Mouse (Mus musculus): Measurements from ENCODE around the gene Ceacam20. TPM values are rescaled to one million over a fixed set of nuclear protein-coding genes. Genes with fewer than 3 reads are reported as not detected.
"Not testable (repeated sequence)": the region's sequence is repeated elsewhere in the genome, so short reads cannot be mapped to it uniquely, and the experiment has no call there.

Gene Ceacam20
- polyA plus RNA-seq, 1 experiment from 2014 or later: not detected

- H3K4me1 ChIP-seq (replicated peaks); H3K4me2 ChIP-seq; H3K4me3 ChIP-seq (replicated peaks); H3K27me3 ChIP-seq; ATAC-seq (ENCODE audit: low read depth); H3K27ac ChIP-seq; H3K9me3 ChIP-seq (replicated peaks); DNase-seq; H3K9ac ChIP-seq; H3K36me3 ChIP-seq: not testable (repeated sequence)
- WGBS (ENCODE audit: insufficient replicate concordance): 40% methylated on average over 3 of the region's 3 CpGs
Measured at GRCm38 (mm10) chr7:19996721-19997120, 31.5 kb downstream of the Ceacam20 start.

GRCm38 (mm10) chr7:20009987-20010386 lies 44.8 kb downstream of the Ceacam20 start:
- no peaks in the 10 kb centered on the region for H3K36me3 ChIP-seq
- no peaks in the 10 kb centered on the region for H3K4me1 ChIP-seq (replicated peaks)
- H3K9me3 ChIP-seq (replicated peaks): no peaks in the 10 kb centered on the region
- ATAC-seq (ENCODE audit: low read depth) (no peak), DNase-seq (no peak)
- no peak overlapping the region for H3K9ac ChIP-seq
- no peak overlapping the region for H3K27ac ChIP-seq
- no peak overlapping the region for H3K4me3 ChIP-seq (replicated peaks)
- H3K27me3 ChIP-seq: no peaks in the 10 kb centered on the region
- WGBS (ENCODE audit: insufficient replicate concordance): 38% methylated on average over 2 of the region's 2 CpGs
- H3K4me2 ChIP-seq: no peak overlapping the region

Other genes with a start within 250 kb of the Ceacam20 start
- 125 and 138 TPM in 2 replicates for gene Tomm40, start 250.0 kb upstream of the Ceacam20 start, polyA plus RNA-seq (2015; fragmentation: Nextera tagmentation; extraction: Ambion mirVana)
- 17.9 and 18.2 TPM in 2 replicates for gene Nectin2, start 214.9 kb upstream of the Ceacam20 start, polyA plus RNA-seq (2015; fragmentation: Nextera tagmentation; extraction: Ambion mirVana)
- 7.2 and 7.9 TPM in 2 replicates for gene Bcam, start 194.4 kb upstream of the Ceacam20 start, polyA plus RNA-seq (2015; fragmentation: Nextera tagmentation; extraction: Ambion mirVana)
- 1.2 and 1.3 TPM in 2 replicates for gene Cblc, start 168.6 kb upstream of the Ceacam20 start, polyA plus RNA-seq (2015; fragmentation: Nextera tagmentation; extraction: Ambion mirVana)
- 3.0 and 3.9 TPM in 2 replicates for gene Bcl3, start 142.6 kb upstream of the Ceacam20 start, polyA plus RNA-seq (2015; fragmentation: Nextera tagmentation; extraction: Ambion mirVana)
- not detected in 2 replicates for gene Gm19345, start 113.4 kb upstream of the Ceacam20 start, polyA plus RNA-seq (2015; fragmentation: Nextera tagmentation; extraction: Ambion mirVana)
- gene Ceacam16, start 104.1 kb upstream of the Ceacam20 start, polyA plus RNA-seq (2015; fragmentation: Nextera tagmentation; extraction: Ambion mirVana): not detected in 2 replicates
- not detected in 2 replicates for gene Ceacam19, start 77.4 kb upstream of the Ceacam20 start, polyA plus RNA-seq (2015; fragmentation: Nextera tagmentation; extraction: Ambion mirVana)
- 1.9 and 2.2 TPM in 2 replicates for gene Pvr, start 44.3 kb upstream of the Ceacam20 start, polyA plus RNA-seq (2015; fragmentation: Nextera tagmentation; extraction: Ambion mirVana)
- 0.20 and 0.35 TPM in 2 replicates for gene Igsf23, start 14.7 kb upstream of the Ceacam20 start, polyA plus RNA-seq (2015; fragmentation: Nextera tagmentation; extraction: Ambion mirVana)
- not detected in 2 replicates for gene Nlrp9b, start 26.1 kb downstream of the Ceacam20 start, polyA plus RNA-seq (2015; fragmentation: Nextera tagmentation; extraction: Ambion mirVana)
- not detected in 2 replicates for gene Vmn1r91, start 134.3 kb downstream of the Ceacam20 start, polyA plus RNA-seq (2015; fragmentation: Nextera tagmentation; extraction: Ambion mirVana)
- not detected in 2 replicates for gene Gm16442, start 157.2 kb downstream of the Ceacam20 start, polyA plus RNA-seq (2015; fragmentation: Nextera tagmentation; extraction: Ambion mirVana)
- gene Vmn1r93, start 173.7 kb downstream of the Ceacam20 start, polyA plus RNA-seq (2015; fragmentation: Nextera tagmentation; extraction: Ambion mirVana): not detected in 2 replicates
- not detected in 2 replicates for gene Vmn1r94, start 203.0 kb downstream of the Ceacam20 start, polyA plus RNA-seq (2015; fragmentation: Nextera tagmentation; extraction: Ambion mirVana)
- not detected in 2 replicates for gene Vmn1r95, start 228.3 kb downstream of the Ceacam20 start, polyA plus RNA-seq (2015; fragmentation: Nextera tagmentation; extraction: Ambion mirVana)
- gene Gm6164, start 240.2 kb downstream of the Ceacam20 start, polyA plus RNA-seq (2015; fragmentation: Nextera tagmentation; extraction: Ambion mirVana): not detected in 2 replicates

Measured in liver, embryonic 13.5 days (tissue).